Mouse (Mus musculus): Measurements from ENCODE around the gene Idi2.

- TF ChIP-seq E2F4 (IDR thresholded peaks at IDR 0.05; ENCODE audit: insufficient replicate concordance, low read depth, low read length) (no peak), JUN (IDR thresholded peaks at IDR 0.05; ENCODE audit: insufficient read depth, low read depth, low read length) (no peak; the same call in 1 of the 2 replicates)
These were observed 43.5 kb downstream of the Idi2 start, which contains the start of gene Gtpbp4 for GRCm38 (mm10) chr13:8995990-8996786.

Data from CH12.LX (cell line).